Mouse (Mus musculus) embryonic facial prominence, embryonic 12.5 days (tissue): ENCODE results near the gene Ppp1r10. TPM values are rescaled to one million over a fixed set of nuclear protein-coding genes. Genes with fewer than 3 reads are reported as not detected.
"Not testable (repeated sequence)": the region's sequence is repeated elsewhere in the genome, so short reads cannot be mapped to it uniquely, and the experiment has no call there.

Source experiments
- ATAC-seq: fragments of 200-750 bp; cut with Nextera tagmentation; 2 replicates; pipeline ENCODE4 v1.8.0; 2017; ENCODE audit not compliant: insufficient number of reproducible peaks, insufficient read depth, low FRiP score, low TSS enrichment
- H3K27ac ChIP-seq: fragments of 300-500 bp; sonication (generic); 2 replicates; pipeline ENCODE4 v1.5.1; 2016; ENCODE audit warnings: mild to moderate bottlenecking
- H3K27me3 ChIP-seq: fragments of 300-500 bp; sonication (generic); 2 replicates; pipeline ENCODE4 v1.6.1; 2016; ENCODE audit warnings: mild to moderate bottlenecking, moderate library complexity
- H3K36me3 ChIP-seq: fragments of 300-500 bp; sonication (generic); 2 replicates; pipeline ENCODE4 v1.6.1; 2016; ENCODE audit warnings: mild to moderate bottlenecking
- H3K4me1 ChIP-seq: fragments of 300-500 bp; sonication (generic); 2 replicates; pipeline ENCODE4 v1.6.1; 2016
- H3K4me2 ChIP-seq: fragments of 300-500 bp; sonication (generic); replicated peaks from 2 replicates; pipeline ENCODE4 v1.6.1; 2016; ENCODE audit warnings: mild to moderate bottlenecking, moderate library complexity
- H3K4me3 ChIP-seq: fragments of 300-500 bp; sonication (generic); 2 replicates; pipeline ENCODE4 v1.5.1; 2016; ENCODE audit warnings: mild to moderate bottlenecking
- H3K9ac ChIP-seq: fragments of 300-500 bp; sonication (generic); 2 replicates; pipeline ENCODE4 v1.6.1; 2016; ENCODE audit warnings: mild to moderate bottlenecking, moderate library complexity
- H3K9me3 ChIP-seq: fragments of 300-500 bp; sonication (generic); 2 replicates; pipeline ENCODE4 v1.6.1; 2016; ENCODE audit warnings: mild to moderate bottlenecking, moderate library complexity
- WGBS: fragments of 180-500 bp; shearing (Covaris S2); methylation state at CpG from one replicate; pipeline ENCODE4 v1.1.7; 2016; 5-methylcytosine and 5-hydroxymethylcytosine counted together
- polyA plus RNA-seq: library from polyadenylated mRNA; unstranded; fragments of >200 nt; fragmentation: Nextera tagmentation; extraction: Ambion mirVana; gene quantifications from 2 replicates; pipeline ENCODE4 v1.2.1, GENCODE M21; 2016

Gene Ppp1r10
- polyA plus RNA-seq, 1 experiment from 2014 or later = 51.9 TPM

- Histone ChIP-seq H3K27me3 (no peaks in the 10 kb centered on the region), H3K9ac (no peak overlapping the region), H3K27ac (no peak overlapping the region), H3K4me1 (no peaks in the 10 kb centered on the region), H3K36me3 (no peaks in the 10 kb centered on the region), H3K4me3 (no peak overlapping the region), H3K9me3 (no peaks in the 10 kb centered on the region), H3K4me2 (no peak overlapping the region)
- 56% methylated on average over 1 of the region's 1 CpGs for WGBS
- no peak for ATAC-seq
Observed at GRCm38 (mm10) chr17:35939941-35940340, 23.7 kb downstream of the Ppp1r10 start.

DNA sequence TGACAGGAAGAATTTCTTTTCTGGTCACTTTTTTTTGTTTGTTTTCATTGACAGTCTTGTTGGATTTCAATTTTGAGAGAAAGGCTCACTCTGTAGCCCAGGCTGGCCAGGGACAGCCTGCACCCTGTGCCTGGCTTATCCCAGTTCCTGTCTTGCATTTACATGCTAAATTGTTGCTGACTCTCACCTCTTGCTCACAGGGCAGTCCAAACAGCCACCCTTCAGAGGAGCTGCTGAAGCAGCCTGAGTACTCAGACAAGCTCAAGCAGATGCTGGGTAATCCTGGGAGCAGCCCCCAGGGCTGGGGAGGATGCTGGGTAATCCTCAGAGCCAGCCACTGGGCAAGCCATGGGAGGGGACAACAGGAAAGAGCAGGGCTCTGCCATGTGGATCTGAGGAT is 34.7 kb downstream of the Ppp1r10 start:
- not testable (repeated sequence) for H3K27me3 ChIP-seq, H3K4me2 ChIP-seq, H3K36me3 ChIP-seq, H3K4me3 ChIP-seq, H3K27ac ChIP-seq, ATAC-seq, H3K9me3 ChIP-seq, H3K4me1 ChIP-seq, H3K9ac ChIP-seq

GRCm38 (mm10) chr17:35952559-35952958 is 36.3 kb downstream of the Ppp1r10 start:
- not testable (repeated sequence) for H3K9me3 ChIP-seq, H3K4me3 ChIP-seq, H3K27me3 ChIP-seq, H3K9ac ChIP-seq, H3K4me2 ChIP-seq, H3K4me1 ChIP-seq, H3K27ac ChIP-seq
- peaks cover 21% of the 10 kb centered on the region for H3K36me3 ChIP-seq
- ATAC-seq = peak; percentile 56; the same call in 1 of the 2 replicates
- 93% methylated on average over 3 of the region's 3 CpGs for WGBS

GRCm38 (mm10) chr17:35954665-35955064 is 38.4 kb downstream of the Ppp1r10 start:
- Histone ChIP-seq H3K36me3 (peaks cover 43% of the 10 kb centered on the region), H3K4me2 (no peak overlapping the region)
- WGBS = 76% methylated on average over 8 of the region's 8 CpGs

GRCm38 (mm10) chr17:35958533-35959223 is 42.4 kb downstream of the Ppp1r10 start:
- Histone ChIP-seq H3K36me3 (peaks cover 82% of the 10 kb centered on the region), H3K27me3 (no peaks in the 10 kb centered on the region), H3K27ac (no peak overlapping the region), H3K4me2 (no peak overlapping the region), H3K4me1 (no peaks in the 10 kb centered on the region), H3K9me3 (no peaks in the 10 kb centered on the region), H3K9ac (no peak overlapping the region), H3K4me3 (no peak overlapping the region)
- no peak for ATAC-seq
- WGBS = 95% methylated on average over 15 of the region's 15 CpGs

More at GRCm38 (mm10) chr17:35954665-35955064, 38.4 kb downstream of the Ppp1r10 start:
- Histone ChIP-seq H3K9ac (no peak overlapping the region), H3K9me3 (no peaks in the 10 kb centered on the region), H3K4me1 (no peaks in the 10 kb centered on the region), H3K27ac (no peak overlapping the region), H3K4me3 (no peak overlapping the region), H3K27me3 (no peaks in the 10 kb centered on the region)
- no peak for ATAC-seq

- H3K27me3 ChIP-seq = no peaks in the 10 kb centered on the region
- 88% methylated on average over 10 of the region's 10 CpGs for WGBS
- no peak for ATAC-seq
- H3K9ac ChIP-seq = no peak overlapping the region
- H3K27ac ChIP-seq = no peak overlapping the region
- peaks cover 78% of the 10 kb centered on the region for H3K36me3 ChIP-seq
- no peaks in the 10 kb centered on the region for H3K9me3 ChIP-seq
- H3K4me2 ChIP-seq = no peak overlapping the region
- H3K4me3 ChIP-seq = no peak overlapping the region
- H3K4me1 ChIP-seq = no peaks in the 10 kb centered on the region
Observed at GRCm38 (mm10) chr17:35963279-35963678, 47.0 kb downstream of the Ppp1r10 start.

DNA sequence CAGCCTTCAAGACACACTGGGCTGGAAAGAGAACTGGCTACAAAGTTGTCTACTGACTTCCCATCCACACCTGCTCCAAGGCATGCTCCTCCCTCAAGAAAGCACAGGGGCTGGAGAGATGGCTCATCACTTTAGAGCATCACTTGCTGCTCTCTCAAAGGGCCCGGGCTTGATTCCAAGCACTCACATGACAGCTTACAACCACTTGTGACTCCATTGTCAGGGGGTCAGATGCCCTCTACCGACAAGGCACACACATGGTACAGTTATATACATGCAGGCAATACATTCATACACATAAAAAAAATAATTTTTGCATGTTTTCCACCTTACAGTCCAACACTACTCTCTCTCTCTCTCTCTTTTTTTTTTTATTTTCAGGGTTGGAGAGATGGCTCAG is 51.4 kb downstream of the Ppp1r10 start:
- Histone ChIP-seq H3K9ac (no peak overlapping the region), H3K36me3 (peaks cover 38% of the 10 kb centered on the region), H3K9me3 (no peaks in the 10 kb centered on the region), H3K4me1 (peaks cover 11% of the 10 kb centered on the region), H3K27me3 (no peaks in the 10 kb centered on the region), H3K4me2 (no peak overlapping the region), H3K4me3 (no peak overlapping the region), H3K27ac (no peak overlapping the region)
- ATAC-seq = no peak
- 90% methylated on average over 2 of the region's 2 CpGs for WGBS

GRCm38 (mm10) chr17:35969418-35970389 is 53.5 kb downstream of the Ppp1r10 start, which contains the start of gene Abcf1:
Gene Abcf1 (minus strand): TSS chr17:35969761.
- WGBS = under 1% methylated on average over 68 of the region's 68 CpGs
- H3K4me1 ChIP-seq = peaks cover 11% of the 10 kb centered on the region
- no peaks in the 10 kb centered on the region for H3K27me3 ChIP-seq
- peak within 1 kb of the TSS; percentile 76 for H3K4me2 ChIP-seq
- H3K36me3 ChIP-seq = peaks cover 35% of the 10 kb centered on the region
- H3K4me3 ChIP-seq = peak within 1 kb of the TSS; percentile 97
- peak; percentile 90 for ATAC-seq
- peak within 1 kb of the TSS; percentile 73 for H3K27ac ChIP-seq
- peak within 1 kb of the TSS; percentile 81 for H3K9ac ChIP-seq
- H3K9me3 ChIP-seq = no peaks in the 10 kb centered on the region

DNA sequence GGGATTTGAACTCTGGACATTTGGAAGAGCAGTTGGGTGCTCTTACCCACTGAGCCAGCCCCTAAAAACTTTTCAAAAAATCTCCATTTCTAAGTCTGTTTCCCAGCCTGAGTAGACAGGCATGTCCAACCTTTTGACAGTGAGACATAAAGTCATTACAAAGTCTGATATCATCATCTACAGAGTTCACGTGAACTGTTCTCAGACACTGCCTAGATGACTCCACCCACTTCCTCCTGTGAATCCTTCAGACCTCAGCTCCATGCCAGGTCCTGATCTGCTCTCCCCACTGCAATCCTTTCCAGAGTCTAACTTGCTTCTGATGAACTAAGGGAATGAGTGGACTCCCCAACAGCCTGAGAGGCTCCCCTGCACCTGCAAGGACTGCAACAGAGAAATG is 55.9 kb downstream of the Ppp1r10 start:
- Histone ChIP-seq H3K4me2 (no peak overlapping the region), H3K4me1 (peaks cover 11% of the 10 kb centered on the region), H3K9me3 (no peaks in the 10 kb centered on the region), H3K4me3 (no peak overlapping the region), H3K27me3 (no peaks in the 10 kb centered on the region), H3K9ac (no peak overlapping the region), H3K27ac (no peak overlapping the region), H3K36me3 (peaks cover 21% of the 10 kb centered on the region)
- 88% methylated on average over 1 of the region's 1 CpGs for WGBS
- ATAC-seq = no peak

GRCm38 (mm10) chr17:35978811-35979400 is 62.7 kb downstream of the Ppp1r10 start:
- H3K4me3 ChIP-seq = peak overlapping the region; percentile 95
- H3K4me1 ChIP-seq = peaks cover 16% of the 10 kb centered on the region
- H3K36me3 ChIP-seq = peaks cover 36% of the 10 kb centered on the region
- WGBS = under 1% methylated on average over 41 of the region's 41 CpGs
- peak overlapping the region; percentile 97 for H3K27ac ChIP-seq
- peak overlapping the region; percentile 87 for H3K9ac ChIP-seq
- H3K4me2 ChIP-seq = peak overlapping the region; percentile 78
- peak; percentile 75 for ATAC-seq
- H3K27me3 ChIP-seq = no peaks in the 10 kb centered on the region
- H3K9me3 ChIP-seq = no peaks in the 10 kb centered on the region

- Histone ChIP-seq H3K4me3 (peak within 1 kb of the TSS; percentile 95), H3K36me3 (peaks cover 32% of the 10 kb centered on the region)
- WGBS = under 1% methylated on average over 94 of the region's 109 CpGs
Observed at GRCm38 (mm10) chr17:35979401-35980362, 63.4 kb downstream of the Ppp1r10 start, which contains the start of the genes Gnl1 and Prr3. Gene Gnl1 (plus strand): TSS chr17:35979851. Gene Prr3 (minus strand): TSS chr17:35980236.

More at GRCm38 (mm10) chr17:35979401-35980362, 63.4 kb downstream of the Ppp1r10 start, which contains the start of the genes Gnl1 and Prr3:
- peak; percentile 76 for ATAC-seq
- H3K9ac ChIP-seq = peak within 1 kb of the TSS; percentile 87
- no peaks in the 10 kb centered on the region for H3K27me3 ChIP-seq
- H3K9me3 ChIP-seq = no peaks in the 10 kb centered on the region
- peaks cover 16% of the 10 kb centered on the region for H3K4me1 ChIP-seq
- H3K4me2 ChIP-seq = peak within 1 kb of the TSS; percentile 78
- peak within 1 kb of the TSS; percentile 97 for H3K27ac ChIP-seq
